Mouse (Mus musculus): ENCODE measurements at regions not wholly inside any gene's neighbourhood (a gene's known extent, or its start where the extent isn't known, plus 50 kb on each side); places are given as distances from the start of the nearest gene placed in this dataset.

DNA sequence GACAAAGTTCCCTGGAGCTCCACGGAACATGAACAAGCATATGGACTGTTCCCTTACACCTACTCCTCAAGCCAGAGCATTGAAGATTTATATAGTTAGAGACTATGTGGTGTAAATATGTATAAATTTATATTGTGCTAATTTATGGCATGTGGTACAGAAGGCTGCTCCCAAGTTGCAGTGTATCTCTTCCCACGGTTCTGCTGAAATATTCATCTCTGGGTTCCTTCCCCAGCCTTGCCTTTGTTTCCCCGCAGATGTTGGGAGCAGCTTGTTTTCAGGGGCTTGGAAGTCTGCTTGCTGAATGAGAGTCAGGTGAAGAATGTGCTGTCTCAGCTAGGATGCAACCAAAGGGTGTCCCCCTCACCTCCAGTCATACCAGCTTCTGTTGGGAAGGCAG lies 128.0 kb upstream of the Atxn1 start:
- no peak for TF ChIP-seq CTCF (IDR thresholded peaks at IDR 0.05; ENCODE audit: low read depth, low read length)
- TF ChIP-seq EP300 (IDR thresholded peaks at IDR 0.05; ENCODE audit: insufficient read depth, low read depth, low read length), result no peak

Measured in ES-Bruce4 (cell line).